Mouse (Mus musculus) liver, adult (tissue): ENCODE results near the gene Smyd3.

Source experiments
- GATA4 ChIP-seq: IDR thresholded peaks from 2 replicates; pipeline ENCODE4 v1.6.1; 2014; ENCODE audit warnings: mild to moderate bottlenecking, low read length; ENCODE audit not compliant: insufficient replicate concordance

Gene Smyd3

GRCm38 (mm10) chr1:178917194-178917902, 600.5 kb downstream of the Smyd3 start:
- no peak for TF ChIP-seq GATA4

DNA sequence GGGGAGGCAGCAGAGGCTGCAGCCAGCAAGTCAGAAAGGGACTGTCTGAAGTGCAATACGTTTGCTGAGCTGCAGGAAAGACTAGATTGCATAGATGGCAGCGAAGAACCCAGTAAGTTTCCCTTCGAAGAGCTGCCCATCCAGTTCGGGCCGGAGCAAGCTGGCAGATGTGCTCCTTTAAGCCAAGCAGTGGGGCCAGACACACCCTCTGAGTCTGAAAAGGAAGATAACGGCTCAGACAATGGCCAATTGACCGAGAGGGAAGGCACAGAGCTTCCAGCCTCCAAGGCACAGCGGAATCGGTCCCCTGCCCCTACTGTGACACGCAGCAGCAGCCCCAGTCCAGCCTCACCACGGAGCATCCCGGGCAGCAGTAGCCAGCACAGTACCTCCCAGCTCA, 602.8 kb downstream of the Smyd3 start:
- no peak for TF ChIP-seq GATA4

DNA sequence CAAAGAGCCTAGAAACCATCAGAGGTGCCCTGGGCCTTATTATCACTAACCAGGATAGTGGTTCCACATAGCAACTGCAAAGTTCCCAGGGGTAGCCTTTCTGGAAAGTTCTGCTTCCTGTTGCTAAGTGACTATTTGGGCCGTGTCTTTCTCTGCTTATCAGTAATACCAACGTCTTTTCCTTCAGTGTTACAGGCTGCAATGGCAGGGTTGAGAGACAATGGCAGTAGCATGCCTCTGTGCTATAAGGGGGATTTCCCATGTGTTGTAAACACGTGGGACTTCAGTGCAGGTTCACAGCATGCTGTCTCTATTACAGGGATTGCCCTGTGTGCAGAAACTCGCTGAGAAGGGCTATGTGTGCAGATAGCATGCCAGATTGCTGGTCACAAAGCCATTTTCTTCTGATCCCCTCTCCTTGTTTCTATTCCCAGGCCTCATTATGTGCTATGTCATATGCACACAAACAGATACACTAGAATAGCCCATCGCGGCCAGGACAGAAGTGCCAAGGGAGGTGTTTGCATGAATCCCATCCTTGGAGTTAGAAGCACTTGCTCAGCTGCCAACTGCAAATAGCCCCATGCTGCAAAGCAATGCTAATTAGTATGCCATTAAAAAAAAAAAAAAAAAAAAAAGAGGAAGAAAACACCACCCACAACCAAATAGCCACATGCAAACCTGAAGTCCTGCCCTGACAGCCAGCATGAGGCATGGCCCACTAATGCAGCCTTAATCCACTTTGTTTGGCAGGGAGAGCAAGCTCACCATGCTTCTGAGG, 604.7 kb downstream of the Smyd3 start:
- TF ChIP-seq GATA4: no peak

- no peak for TF ChIP-seq GATA4
These were observed 606.9 kb downstream of the Smyd3 start for GRCm38 (mm10) chr1:178910951-178911350.
